Mouse (Mus musculus) spleen, postnatal 10 days (tissue): Measurements from ENCODE around the gene Ildr1.

Experiments used
- DNase-seq, 2 experiments: peaks; one replicate each; pipeline ENCODE4 v3.0.0; 2021 to 2022; ENCODE audit warnings: low spot score in 2 of 2

Ildr1 gene

GRCm38 (mm10) chr16:36771244-36771643 lies 77.5 kb downstream of the Ildr1 start:
- DNase-seq: no peak

- DNase-seq: no peak
Measured at GRCm38 (mm10) chr16:36771703-36772102, 77.9 kb downstream of the Ildr1 start.

- DNase-seq: no peak
Measured at GRCm38 (mm10) chr16:36772996-36773395, 79.2 kb downstream of the Ildr1 start.

- no peak for DNase-seq
Measured at GRCm38 (mm10) chr16:36775658-36776057, 81.9 kb downstream of the Ildr1 start.
